Mouse (Mus musculus) heart, embryonic 15.5 days (tissue): Measurements from ENCODE around the gene 2900026A02Rik. TPM values are rescaled to one million over a fixed set of nuclear protein-coding genes. Genes with fewer than 3 reads are reported as not detected.

ENCODE experiments used
- ATAC-seq: fragments of 200-750 bp; cut with Nextera tagmentation; replicated peaks from 2 replicates; pipeline ENCODE4 v1.8.0; 2017; ENCODE audit warnings: low read depth, moderate TSS enrichment; ENCODE audit not compliant: insufficient number of reproducible peaks, insufficient read depth, low FRiP score
- H3K27ac ChIP-seq: fragments of 300-500 bp; sonication (generic); 2 replicates; pipeline ENCODE4 v1.5.1; 2015; ENCODE audit warnings: mild to moderate bottlenecking, inconsistent platforms
- H3K27me3 ChIP-seq: fragments of 300-500 bp; sonication (generic); 2 replicates; pipeline ENCODE4 v1.6.1; 2015; ENCODE audit warnings: inconsistent platforms
- H3K36me3 ChIP-seq: fragments of 300-500 bp; sonication (generic); 2 replicates; pipeline ENCODE4 v1.6.1; 2015; ENCODE audit warnings: mild to moderate bottlenecking, inconsistent platforms
- H3K4me1 ChIP-seq: fragments of 300-500 bp; sonication (generic); replicated peaks from 2 replicates; pipeline ENCODE4 v1.6.1; 2015; ENCODE audit warnings: inconsistent platforms
- H3K4me2 ChIP-seq: fragments of 300-500 bp; sonication (generic); 2 replicates; pipeline ENCODE4 v1.6.1; 2015; ENCODE audit warnings: inconsistent platforms, mild to moderate bottlenecking, moderate library complexity
- H3K4me3 ChIP-seq: fragments of 300-500 bp; sonication (generic); 2 replicates; pipeline ENCODE4 v1.5.1; 2015; ENCODE audit warnings: mild to moderate bottlenecking, inconsistent platforms
- H3K9ac ChIP-seq: fragments of 300-500 bp; sonication (generic); 2 replicates; pipeline ENCODE4 v1.6.1; 2015; ENCODE audit warnings: mild to moderate bottlenecking, inconsistent platforms
- H3K9me3 ChIP-seq: fragments of 300-500 bp; sonication (generic); replicated peaks from 2 replicates; pipeline ENCODE4 v1.6.1; 2016; ENCODE audit warnings: inconsistent platforms
- WGBS: fragments of 180-500 bp; shearing (Covaris S2); methylation state at CpG from one replicate; pipeline ENCODE4 v1.1.7; 2015; ENCODE audit warnings: mixed read lengths; 5-methylcytosine and 5-hydroxymethylcytosine counted together
- polyA plus RNA-seq: library from polyadenylated mRNA; unstranded; fragments of >200 nt; fragmentation: Nextera tagmentation; extraction: Ambion mirVana; gene quantifications from 2 replicates; pipeline ENCODE4 v1.2.1, GENCODE M21; 2015

2900026A02Rik gene
- polyA plus RNA-seq, 1 experiment from 2014 or later: 14.1 TPM

DNA sequence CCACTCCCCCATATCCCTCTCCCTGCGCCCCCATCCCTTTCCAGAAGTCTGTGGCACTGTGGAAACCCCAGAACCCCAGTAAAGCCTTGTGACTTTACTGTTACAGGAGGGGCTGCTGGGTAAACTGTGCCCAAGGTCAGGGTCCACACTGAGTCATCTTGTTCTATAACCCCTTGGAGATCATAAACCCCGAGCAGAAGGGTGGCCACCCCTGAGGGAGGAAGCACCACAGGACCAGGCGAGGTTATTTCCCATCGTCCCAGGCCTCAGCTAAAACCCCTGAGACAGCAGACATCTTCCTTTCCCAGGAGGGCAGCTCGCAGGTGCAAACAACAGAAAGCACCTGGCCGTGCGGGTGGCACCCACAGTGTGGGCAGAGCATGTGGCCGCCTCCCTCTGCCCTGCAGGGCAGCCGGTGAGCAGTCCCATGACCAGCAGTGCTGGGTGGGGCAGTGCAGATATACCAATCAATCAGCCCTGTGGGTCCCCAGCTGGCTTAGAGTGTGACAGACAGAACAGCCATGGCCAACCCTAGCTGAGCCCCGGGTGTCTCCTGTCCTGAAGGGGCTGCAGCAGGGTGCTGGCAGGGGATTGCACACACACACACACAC is 49.0 kb downstream of the 2900026A02Rik start:
- Histone ChIP-seq H3K36me3 (no peaks in the 10 kb centered on the region), H3K27ac (no peak overlapping the region), H3K4me3 (no peak overlapping the region), H3K4me2 (no peak overlapping the region), H3K9ac (no peak overlapping the region), H3K9me3 (no peaks in the 10 kb centered on the region), H3K27me3 (no peaks in the 10 kb centered on the region), H3K4me1 (peaks cover 4% of the 10 kb centered on the region; the same call in 1 of the 2 replicates)
- 67% methylated on average over 10 of the region's 10 CpGs for WGBS
- no peak for ATAC-seq

- H3K4me3 ChIP-seq: no peak overlapping the region
- no peaks in the 10 kb centered on the region for H3K36me3 ChIP-seq
- no peaks in the 10 kb centered on the region for H3K9me3 ChIP-seq
- no peak overlapping the region for H3K27ac ChIP-seq
- H3K4me1 ChIP-seq: peaks cover 12% of the 10 kb centered on the region
- ATAC-seq: no peak
- no peaks in the 10 kb centered on the region for H3K27me3 ChIP-seq
- no peak overlapping the region for H3K4me2 ChIP-seq
- H3K9ac ChIP-seq: no peak overlapping the region
- WGBS: 87% methylated on average over 11 of the region's 11 CpGs
Observed at GRCm38 (mm10) chr5:113170064-113170754, 50.8 kb downstream of the 2900026A02Rik start.

GRCm38 (mm10) chr5:113167733-113168132 is 53.3 kb downstream of the 2900026A02Rik start:
- Histone ChIP-seq H3K27ac (no peak overlapping the region), H3K9me3 (no peaks in the 10 kb centered on the region), H3K4me3 (no peak overlapping the region), H3K9ac (no peak overlapping the region), H3K4me2 (no peak overlapping the region), H3K27me3 (no peaks in the 10 kb centered on the region), H3K36me3 (no peaks in the 10 kb centered on the region), H3K4me1 (peaks cover 31% of the 10 kb centered on the region)
- ATAC-seq: no peak
- whole genome bisulfite sequencing: 49% methylated on average over 2 of the region's 2 CpGs

- Histone ChIP-seq H3K27me3 (no peaks in the 10 kb centered on the region), H3K27ac (peak overlapping the region; percentile 66), H3K4me2 (0 out of 2 replicates have a peak overlapping the region, but pooled peaks have one; percentile 0), H3K4me1 (peaks cover 42% of the 10 kb centered on the region), H3K9me3 (no peaks in the 10 kb centered on the region), H3K9ac (no peak overlapping the region), H3K4me3 (no peak overlapping the region), H3K36me3 (no peaks in the 10 kb centered on the region)
- ATAC-seq: no peak
- 49% methylated on average over 11 of the region's 11 CpGs for WGBS
Observed at GRCm38 (mm10) chr5:113165481-113165880, 55.6 kb downstream of the 2900026A02Rik start.

DNA sequence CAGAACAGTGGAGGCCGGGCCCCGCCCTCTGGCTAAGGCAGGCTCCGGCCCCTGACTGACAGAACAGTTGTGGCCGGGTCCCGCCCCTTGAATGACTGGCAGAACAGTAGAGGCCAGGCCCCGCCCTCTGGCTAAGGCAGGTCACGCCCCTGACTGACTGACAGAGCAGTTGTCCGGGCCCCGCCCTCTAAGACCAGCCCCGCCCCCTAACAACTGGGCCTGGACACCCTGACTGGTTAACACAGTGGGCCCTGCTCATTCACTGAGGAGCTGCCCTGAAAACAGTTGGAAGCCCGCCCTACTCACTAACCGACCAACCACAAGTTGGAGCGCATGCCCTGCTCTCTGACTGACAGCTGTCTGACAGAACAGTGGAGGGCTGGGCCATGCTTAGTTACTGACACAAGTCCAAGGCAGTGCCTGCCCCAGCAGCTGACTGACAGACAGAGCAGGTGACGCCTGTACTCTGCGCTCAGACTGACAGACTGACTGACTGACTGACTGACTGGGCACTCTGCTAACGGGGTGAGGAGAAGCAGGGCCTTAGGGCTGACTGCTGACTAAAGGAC is 56.1 kb downstream of the 2900026A02Rik start:
- Histone ChIP-seq H3K4me3 (no peak overlapping the region), H3K36me3 (no peaks in the 10 kb centered on the region), H3K4me2 (peak overlapping the region; percentile 23; the same call in 1 of the 2 replicates), H3K9me3 (no peaks in the 10 kb centered on the region), H3K9ac (no peak overlapping the region), H3K27me3 (no peaks in the 10 kb centered on the region), H3K27ac (peak overlapping the region; percentile 66), H3K4me1 (peaks cover 47% of the 10 kb centered on the region)
- 17% methylated on average over 16 of the region's 16 CpGs for whole genome bisulfite sequencing
- peak; percentile 79 for ATAC-seq

DNA sequence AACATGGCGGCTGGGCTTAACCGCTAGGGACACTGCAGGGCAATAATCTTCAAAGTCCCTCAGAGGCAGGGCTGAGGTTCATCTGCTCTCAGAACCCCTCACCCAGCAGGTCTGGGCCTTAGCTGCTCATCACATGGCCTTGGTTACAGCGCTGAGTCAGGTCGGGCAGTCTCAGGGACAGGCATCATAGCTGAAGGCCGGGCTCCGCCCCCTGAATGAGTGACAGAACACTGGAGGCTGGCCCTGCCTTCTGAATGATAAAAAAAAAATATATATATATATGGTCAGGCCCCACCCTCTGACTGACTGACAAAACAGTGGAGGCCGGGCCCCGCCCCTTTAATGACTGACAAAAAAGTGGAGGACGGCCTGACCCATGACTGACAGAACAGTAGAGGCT is 56.6 kb downstream of the 2900026A02Rik start:
- peak; percentile 40; the same call in 1 of the 2 replicates for ATAC-seq
- WGBS: 28% methylated on average over 9 of the region's 9 CpGs
- Histone ChIP-seq H3K36me3 (no peaks in the 10 kb centered on the region), H3K4me2 (peak overlapping the region; percentile 23; the same call in 1 of the 2 replicates), H3K27ac (no peak overlapping the region), H3K27me3 (no peaks in the 10 kb centered on the region), H3K9me3 (no peaks in the 10 kb centered on the region), H3K9ac (no peak overlapping the region), H3K4me1 (peaks cover 52% of the 10 kb centered on the region), H3K4me3 (no peak overlapping the region)

DNA sequence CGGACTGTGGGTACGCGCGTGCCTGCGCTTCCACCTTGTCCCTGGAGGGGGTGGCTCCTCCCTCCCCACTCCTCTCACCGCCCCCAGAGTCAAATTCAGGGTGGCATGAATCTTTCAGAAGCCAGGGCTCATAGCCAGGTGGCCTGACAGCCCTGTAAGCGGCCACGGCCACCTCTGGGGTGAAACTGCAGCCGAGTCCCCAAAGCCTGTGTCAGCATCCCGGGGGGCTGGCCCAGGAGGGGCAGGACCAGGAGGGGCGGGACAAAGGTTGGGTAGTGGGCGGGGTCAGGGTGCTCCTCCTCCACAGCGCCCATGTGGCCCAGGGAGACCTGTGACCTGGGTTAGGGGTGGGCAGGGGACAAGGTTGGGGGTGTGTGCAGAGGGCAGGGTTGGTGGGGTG is 57.9 kb downstream of the 2900026A02Rik start:
- ATAC-seq: no peak
- no peaks in the 10 kb centered on the region for H3K27me3 ChIP-seq
- peak overlapping the region; percentile 68 for H3K4me2 ChIP-seq
- WGBS: 2% methylated on average over 13 of the region's 13 CpGs
- no peak overlapping the region for H3K27ac ChIP-seq
- no peaks in the 10 kb centered on the region for H3K9me3 ChIP-seq
- no peaks in the 10 kb centered on the region for H3K36me3 ChIP-seq
- peak overlapping the region; percentile 42 for H3K4me3 ChIP-seq
- H3K4me1 ChIP-seq: peaks cover 65% of the 10 kb centered on the region
- peak overlapping the region; percentile 45 for H3K9ac ChIP-seq

- Histone ChIP-seq H3K9me3 (no peaks in the 10 kb centered on the region), H3K27ac (no peak overlapping the region), H3K4me1 (peaks cover 70% of the 10 kb centered on the region), H3K36me3 (no peaks in the 10 kb centered on the region), H3K4me3 (peak overlapping the region; percentile 42), H3K27me3 (no peaks in the 10 kb centered on the region), H3K9ac (peak overlapping the region; percentile 45), H3K4me2 (peak overlapping the region; percentile 68)
- 9% methylated on average over 9 of the region's 9 CpGs for WGBS
- no peak for ATAC-seq
Observed at GRCm38 (mm10) chr5:113162699-113163098, 58.3 kb downstream of the 2900026A02Rik start.

DNA sequence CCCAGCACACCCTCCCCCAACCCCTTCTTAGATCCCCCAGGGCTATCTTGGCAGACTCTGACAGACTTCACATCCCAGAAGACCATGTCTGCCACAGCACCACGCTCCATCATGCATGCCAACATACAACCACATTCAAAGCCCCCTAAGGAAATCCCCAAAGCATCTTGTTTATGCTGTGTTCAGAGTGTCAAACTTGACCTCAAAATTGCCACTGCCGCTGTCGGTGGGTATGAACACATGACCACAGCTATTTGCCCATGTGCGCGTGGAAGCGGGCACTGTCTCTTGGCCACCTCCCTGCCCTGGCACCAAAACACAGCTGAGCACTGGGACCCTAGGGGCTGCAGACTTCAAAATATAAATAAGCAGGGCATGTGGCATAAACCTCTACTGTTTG is 59.5 kb downstream of the 2900026A02Rik start:
- no peaks in the 10 kb centered on the region for H3K36me3 ChIP-seq
- no peak overlapping the region for H3K27ac ChIP-seq
- no peaks in the 10 kb centered on the region for H3K27me3 ChIP-seq
- 89% methylated on average over 6 of the region's 6 CpGs for WGBS
- H3K4me3 ChIP-seq: no peak overlapping the region
- no peaks in the 10 kb centered on the region for H3K9me3 ChIP-seq
- peaks cover 79% of the 10 kb centered on the region for H3K4me1 ChIP-seq
- no peak overlapping the region for H3K4me2 ChIP-seq
- no peak overlapping the region for H3K9ac ChIP-seq
- no peak for ATAC-seq

DNA sequence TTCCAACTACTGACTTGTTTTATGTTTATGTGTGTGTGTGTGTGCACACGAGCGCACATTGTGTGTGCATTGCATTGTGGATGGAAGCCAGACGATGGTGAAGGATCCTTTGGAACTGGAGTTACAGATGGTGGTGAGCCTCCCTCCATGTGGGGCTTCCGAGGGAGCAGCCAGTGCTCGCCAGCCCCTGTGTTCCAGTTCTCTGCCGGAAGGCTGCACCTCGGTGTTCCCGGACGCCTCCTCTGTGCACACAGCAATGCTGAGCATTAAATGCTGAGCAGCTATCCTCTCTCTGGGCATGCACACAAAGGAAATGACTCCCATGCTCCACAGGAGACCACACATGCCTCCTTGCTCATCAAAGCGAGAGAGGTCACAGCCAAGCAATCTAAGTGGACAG is 60.7 kb downstream of the 2900026A02Rik start:
- 77% methylated on average over 10 of the region's 10 CpGs for whole genome bisulfite sequencing
- Histone ChIP-seq H3K9me3 (no peaks in the 10 kb centered on the region), H3K27me3 (no peaks in the 10 kb centered on the region), H3K4me1 (peaks cover 70% of the 10 kb centered on the region), H3K9ac (no peak overlapping the region), H3K4me2 (no peak overlapping the region), H3K36me3 (no peaks in the 10 kb centered on the region), H3K4me3 (no peak overlapping the region), H3K27ac (no peak overlapping the region)
- ATAC-seq: no peak

GRCm38 (mm10) chr5:113158759-113159355 is 62.2 kb downstream of the 2900026A02Rik start:
- H3K4me1 ChIP-seq: peaks cover 68% of the 10 kb centered on the region
- no peak overlapping the region for H3K4me3 ChIP-seq
- H3K27me3 ChIP-seq: no peaks in the 10 kb centered on the region
- ATAC-seq: no peak
- no peaks in the 10 kb centered on the region for H3K9me3 ChIP-seq
- 37% methylated on average over 8 of the region's 8 CpGs for WGBS
- 0 out of 2 replicates have a peak overlapping the region, but pooled peaks have one; percentile 10 for H3K4me2 ChIP-seq
- H3K36me3 ChIP-seq: no peaks in the 10 kb centered on the region
- peak overlapping the region; percentile 70; the same call in 1 of the 2 replicates for H3K27ac ChIP-seq
- peak overlapping the region; percentile 7; the same call in 1 of the 2 replicates for H3K9ac ChIP-seq
